Mouse (Mus musculus) liver, postnatal 0 days (tissue): ENCODE results near the gene Senp8. TPM values are rescaled to one million over a fixed set of nuclear protein-coding genes. Genes with fewer than 3 reads are reported as not detected.

ENCODE experiments used
- ATAC-seq: fragments of 200-750 bp; cut with Nextera tagmentation; 2 replicates; pipeline ENCODE4 v1.8.0; 2017; ENCODE audit warnings: mild to moderate bottlenecking, moderate library complexity
- DNase-seq: peaks from one replicate; pipeline ENCODE4 v3.0.0-alpha.2; 2016
- H3K27ac ChIP-seq: fragments of 300-500 bp; sonication (generic); 2 replicates; pipeline ENCODE4 v1.5.1; 2014; ENCODE audit warnings: antibody characterized with exemption, moderate library complexity, mild to moderate bottlenecking, low read depth
- H3K27me3 ChIP-seq: fragments of 300-500 bp; sonication (generic); 2 replicates; pipeline ENCODE4 v1.6.1; 2014; ENCODE audit warnings: low read length, control low read depth, mixed read lengths; ENCODE audit not compliant: insufficient read depth
- H3K36me3 ChIP-seq: fragments of 300-500 bp; sonication (generic); replicated peaks from 2 replicates; pipeline ENCODE4 v1.6.1; 2014; ENCODE audit warnings: mild to moderate bottlenecking, control low read depth, low read length, moderate library complexity, mixed read lengths; ENCODE audit not compliant: insufficient read depth
- H3K4me1 ChIP-seq: fragments of 300-500 bp; sonication (generic); 2 replicates; pipeline ENCODE4 v1.6.1; 2014; ENCODE audit warnings: antibody characterized with exemption, mild to moderate bottlenecking, control low read depth; ENCODE audit not compliant: insufficient read depth
- H3K4me2 ChIP-seq: fragments of 300-500 bp; sonication (generic); 2 replicates; pipeline ENCODE4 v1.6.1; 2014; ENCODE audit warnings: low read depth, mild to moderate bottlenecking, low read length, moderate library complexity, mixed read lengths
- H3K4me3 ChIP-seq: fragments of 300-500 bp; sonication (generic); 2 replicates; pipeline ENCODE4 v1.5.1; 2014; ENCODE audit warnings: low read depth, low read length
- H3K9ac ChIP-seq: fragments of 300-500 bp; sonication (generic); replicated peaks from 2 replicates; pipeline ENCODE4 v1.6.1; 2014; ENCODE audit warnings: mild to moderate bottlenecking, moderate library complexity
- H3K9me3 ChIP-seq: fragments of 300-500 bp; sonication (generic); 2 replicates; pipeline ENCODE4 v1.6.1; 2016; ENCODE audit warnings: mild to moderate bottlenecking, control low read depth, low read length, mixed read lengths
- CTCF ChIP-seq: sonication (generic); IDR thresholded peaks from 2 replicates; pipeline ENCODE4 v1.5.1; 2016; ENCODE audit warnings: antibody characterized with exemption, low read depth
- EP300 ChIP-seq: IDR thresholded peaks from 2 replicates; pipeline ENCODE4 v1.6.1; 2016; ENCODE audit warnings: antibody characterized with exemption, low read depth, mild to moderate bottlenecking
- WGBS: fragments of 180-500 bp; shearing (Covaris S2); extraction: QIAGEN DNeasy Blood & Tissue Kit; methylation state at CpG from one replicate; pipeline ENCODE4 v1.1.7; 2014; ENCODE audit not compliant: insufficient replicate concordance; 5-methylcytosine and 5-hydroxymethylcytosine counted together
- polyA plus RNA-seq: library from polyadenylated mRNA; unstranded; fragments of >200 nt; fragmentation: Nextera tagmentation; extraction: Ambion mirVana; gene quantifications from 2 replicates; pipeline ENCODE4 v1.2.1, GENCODE M21; 2015

Senp8 gene
- polyA plus RNA-seq, 1 experiment from 2014 or later: 1.6 TPM

DNA sequence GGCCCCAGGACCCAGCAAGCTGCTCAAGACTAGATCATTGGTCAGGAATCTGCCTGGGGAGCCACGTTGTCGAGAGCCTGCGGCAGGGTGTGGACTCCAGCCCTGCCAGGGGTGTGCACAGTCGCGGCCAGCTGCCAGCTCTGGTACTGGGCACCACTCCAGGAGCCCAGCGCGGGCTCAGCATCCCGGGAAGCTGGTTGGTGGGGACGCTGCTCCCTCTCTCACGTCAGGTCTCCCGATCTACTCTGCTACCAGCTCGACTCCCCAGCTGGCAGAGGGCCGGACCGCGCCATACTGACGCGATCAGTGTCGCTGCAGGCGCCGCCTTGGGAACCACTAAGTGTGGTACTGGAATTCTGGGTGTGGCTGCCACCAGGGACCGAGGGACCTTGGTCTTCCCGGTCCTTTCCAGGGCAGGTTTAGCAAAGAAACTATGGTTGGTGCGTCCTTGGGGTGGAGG lies 58.8 kb downstream of the Senp8 start:
- ATAC-seq (peak; percentile 32; the same call in 1 of the 2 replicates), DNase-seq (peak; percentile 42)
- no peaks in the 10 kb centered on the region for H3K36me3 ChIP-seq
- WGBS: 13% methylated on average over 23 of the region's 23 CpGs
- H3K27me3 ChIP-seq: peaks cover 31% of the 10 kb centered on the region
- no peak overlapping the region for H3K9ac ChIP-seq
- H3K9me3 ChIP-seq: no peaks in the 10 kb centered on the region
- H3K27ac ChIP-seq: no peak overlapping the region
- H3K4me3 ChIP-seq: no peak overlapping the region
- H3K4me2 ChIP-seq: peak overlapping the region; percentile 1; the same call in 1 of the 2 replicates
- TF ChIP-seq CTCF (no peak), EP300 (no peak)
- no peaks in the 10 kb centered on the region for H3K4me1 ChIP-seq

DNA sequence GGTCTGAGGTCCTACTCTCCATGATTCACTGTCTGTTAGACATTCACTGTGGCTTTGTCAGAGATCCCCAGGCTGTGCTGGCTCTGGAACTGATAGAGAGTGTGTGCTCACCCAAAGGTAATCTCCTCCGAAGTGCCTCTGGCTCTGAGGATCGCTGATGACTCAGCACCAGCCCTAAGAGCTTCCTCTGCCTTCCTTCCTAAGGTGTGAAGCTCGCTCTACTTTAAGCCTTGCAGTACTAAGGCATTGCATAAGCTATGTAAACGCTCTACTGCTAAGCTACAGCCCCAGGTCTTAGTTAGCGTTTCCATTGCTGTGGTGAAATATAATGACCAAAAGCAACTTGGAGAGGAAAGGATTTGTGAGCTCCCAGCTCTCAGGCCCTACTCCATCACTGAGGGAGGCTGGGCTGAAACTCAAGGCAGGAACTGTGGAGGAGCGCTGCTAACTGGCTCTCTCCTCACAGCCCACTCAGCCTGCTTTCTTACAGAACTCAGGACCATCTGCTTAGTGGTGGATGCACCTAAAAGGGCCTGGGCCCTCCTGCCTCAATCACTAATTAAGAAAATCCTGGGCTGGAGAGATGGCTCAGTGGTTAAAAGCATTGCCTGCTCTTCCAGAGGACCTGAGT lies 63.0 kb downstream of the Senp8 start:
- Histone ChIP-seq H3K4me1 (no peaks in the 10 kb centered on the region), H3K27me3 (peaks cover 35% of the 10 kb centered on the region), H3K36me3 (no peaks in the 10 kb centered on the region), H3K4me3 (no peak overlapping the region), H3K4me2 (no peak overlapping the region), H3K9me3 (no peaks in the 10 kb centered on the region), H3K27ac (no peak overlapping the region), H3K9ac (no peak overlapping the region)
- ATAC-seq: no peak
- no peak for DNase-seq
- 19% methylated on average over 6 of the region's 6 CpGs for WGBS
- TF ChIP-seq CTCF (no peak), EP300 (no peak)

Other genes with a start within 250 kb of the Senp8 start
- gene Hexa, start 211.2 kb downstream of the Senp8 start, polyA plus RNA-seq: 27.9 and 31.0 TPM in 2 replicates
- gene Tmem202, start 210.9 kb downstream of the Senp8 start, polyA plus RNA-seq: 0.19 TPM in 2 replicates
- not detected in 2 replicates for gene Celf6, start 172.8 kb downstream of the Senp8 start, polyA plus RNA-seq
- 3.0 and 3.5 TPM in 2 replicates for gene Parp6, start 133.4 kb downstream of the Senp8 start, polyA plus RNA-seq
- gene Pkm, start 94.3 kb downstream of the Senp8 start, polyA plus RNA-seq: 108 and 117 TPM in 2 replicates
- gene Gramd2, start 70.6 kb downstream of the Senp8 start, polyA plus RNA-seq: 0.21 and 0.22 TPM in 2 replicates
- gene Myo9a, start 186 bp upstream of the Senp8 start, polyA plus RNA-seq: 2.7 and 2.9 TPM in 2 replicates
- not detected in 2 replicates for gene Nr2e3, start 209.9 kb upstream of the Senp8 start, polyA plus RNA-seq